Mouse (Mus musculus): Measurements from ENCODE around the gene March8.
"Not testable (repeated sequence)": the region's sequence is repeated elsewhere in the genome, so short reads cannot be mapped to it uniquely, and the experiment has no call there.

March8 gene

DNA sequence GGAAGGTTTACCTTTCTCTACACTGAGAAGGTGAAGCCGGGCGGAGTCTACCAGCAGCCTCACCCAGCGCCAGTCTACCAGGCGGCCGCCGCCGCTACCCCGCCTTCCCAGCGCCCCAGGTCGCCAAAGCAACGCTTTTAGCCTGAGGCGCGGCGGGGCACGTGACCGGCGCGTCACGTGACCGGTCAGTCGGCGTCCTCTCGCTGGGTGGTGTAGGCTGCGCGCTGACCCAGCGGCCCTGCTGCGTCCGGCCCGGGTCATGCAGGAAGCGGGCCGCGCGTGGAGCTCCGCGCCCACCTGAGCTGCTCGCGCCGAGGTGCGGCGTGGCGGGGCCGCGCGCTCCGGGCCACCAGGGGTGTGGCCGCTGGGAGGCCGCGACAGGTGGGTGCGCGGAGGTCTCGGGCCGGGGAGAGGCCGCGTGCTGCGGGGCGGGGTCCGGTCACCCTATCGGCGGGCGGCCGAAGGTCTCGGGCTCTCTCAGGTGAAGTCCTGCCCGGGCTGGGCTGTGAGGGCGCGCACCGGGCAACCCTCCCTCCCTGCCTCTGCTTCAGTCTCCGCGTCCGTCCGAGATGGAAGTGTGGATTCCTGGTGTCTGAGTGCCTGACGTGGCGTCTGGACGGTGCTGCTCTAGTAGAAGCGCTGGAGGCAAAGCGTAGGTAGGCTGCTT lies at the start of gene March8:
Gene March8, plus strand, starts transcription at position 190 of the 667 bp plus-strand sequence.
- no peak for DNase-seq (ENCODE audit: low read depth in 2 of 2, low spot score in 2 of 2)

DNA sequence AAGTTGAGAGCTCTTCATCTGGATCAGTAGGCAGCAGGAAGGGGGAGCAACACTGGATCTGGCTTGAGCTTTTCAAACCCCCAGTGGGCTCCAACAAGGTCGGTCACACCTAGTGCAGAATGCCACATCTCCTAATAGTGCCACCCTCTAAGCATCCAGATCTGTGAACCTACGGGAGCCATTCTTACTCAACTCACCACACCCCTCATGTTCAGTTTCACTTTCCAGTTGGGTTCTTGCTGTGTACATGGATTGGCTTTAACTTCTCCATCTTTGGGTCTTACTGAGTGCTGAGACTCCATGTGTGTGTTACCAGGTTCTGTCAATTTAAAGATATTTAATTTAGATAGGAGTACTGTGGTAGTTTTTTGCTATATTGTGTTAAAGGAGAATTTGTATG lies 26.4 kb upstream of the March8 start:
- no peak for DNase-seq (ENCODE audit: low read depth in 2 of 2, low spot score in 2 of 2)

DNA sequence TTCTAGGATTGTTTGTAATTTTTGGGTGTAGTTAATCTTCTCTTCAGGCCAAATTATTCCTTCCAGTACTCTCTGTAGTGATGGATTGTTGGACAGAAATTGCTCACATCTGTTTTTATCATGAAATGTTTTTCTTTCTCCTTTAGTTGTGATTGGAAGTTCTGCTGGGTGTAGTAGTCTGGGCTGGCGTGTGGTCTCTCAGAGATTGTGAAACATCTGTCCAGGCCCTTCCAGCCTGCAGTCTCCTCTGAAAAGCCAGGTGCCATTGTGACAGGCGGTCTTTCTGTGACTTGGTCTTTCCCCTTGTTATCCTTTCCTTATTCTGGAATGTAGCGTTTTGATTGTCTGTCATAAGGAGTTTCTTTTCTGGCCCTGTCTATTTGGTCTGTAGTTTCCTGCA lies 18.6 kb upstream of the March8 start:
- no peak for DNase-seq (ENCODE audit: low read depth in 2 of 2, low spot score in 2 of 2)

DNA sequence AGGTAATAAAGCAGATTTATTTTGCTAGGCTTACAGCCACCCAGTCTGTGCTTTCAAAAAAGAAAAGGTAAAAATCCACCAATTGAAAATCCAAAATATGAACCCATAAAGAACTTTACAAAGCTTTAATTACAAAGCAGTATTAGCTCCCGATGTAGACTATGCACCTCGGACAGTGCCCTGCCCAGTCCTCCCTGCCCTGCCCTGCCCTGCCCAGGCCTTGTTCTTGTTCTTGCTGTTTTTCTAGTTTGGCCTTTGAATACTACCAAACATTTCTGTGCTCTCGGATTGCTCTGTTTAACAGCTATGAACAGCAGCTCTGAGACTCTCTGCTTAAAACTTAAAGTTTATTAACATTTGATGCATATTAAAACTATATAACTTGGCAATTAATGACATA lies 11.2 kb upstream of the March8 start:
- no peak for DNase-seq (ENCODE audit: low read depth in 2 of 2, low spot score in 2 of 2)

DNA sequence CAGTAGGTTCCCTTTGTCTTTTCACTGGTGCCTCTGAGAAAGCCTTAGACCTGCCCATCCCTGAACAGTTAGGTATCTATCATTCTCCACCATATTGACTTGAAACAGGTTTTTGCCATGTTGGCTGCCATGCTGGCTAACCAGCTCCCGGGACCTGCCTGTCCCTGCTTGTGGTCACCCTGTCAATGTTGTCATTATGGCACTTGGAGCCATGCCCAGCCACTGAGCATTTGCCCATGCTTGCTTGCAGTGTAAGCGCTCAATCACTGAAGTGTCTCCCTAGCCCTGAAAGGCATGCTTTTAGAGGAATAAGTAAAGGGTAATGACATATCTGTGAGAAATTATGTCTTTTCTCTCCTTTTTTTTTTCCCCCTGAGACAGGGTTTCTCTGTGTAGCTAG lies 6.4 kb upstream of the March8 start:
- DNase-seq (ENCODE audit: low read depth in 2 of 2, low spot score in 2 of 2): no peak

DNA sequence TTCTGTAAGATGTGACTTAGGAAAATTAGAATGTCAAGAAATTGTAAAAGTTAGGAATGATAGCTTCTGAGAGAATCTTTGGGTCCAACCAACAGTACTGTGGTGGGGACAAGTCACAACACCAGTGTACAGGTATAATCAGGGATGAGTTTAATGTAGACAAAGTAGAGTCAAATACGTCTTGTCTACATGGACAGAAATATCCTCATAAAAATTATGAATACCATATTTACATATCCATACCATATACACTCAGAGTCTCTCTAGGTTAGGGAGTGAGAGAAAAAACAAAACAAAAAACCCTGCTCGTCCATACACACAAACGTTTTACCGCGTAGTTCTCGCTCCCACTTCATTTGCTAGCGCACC lies 374 bp upstream of the March8 start:
- DNase-seq (ENCODE audit: low read depth in 2 of 2, low spot score in 2 of 2): no peak

DNA sequence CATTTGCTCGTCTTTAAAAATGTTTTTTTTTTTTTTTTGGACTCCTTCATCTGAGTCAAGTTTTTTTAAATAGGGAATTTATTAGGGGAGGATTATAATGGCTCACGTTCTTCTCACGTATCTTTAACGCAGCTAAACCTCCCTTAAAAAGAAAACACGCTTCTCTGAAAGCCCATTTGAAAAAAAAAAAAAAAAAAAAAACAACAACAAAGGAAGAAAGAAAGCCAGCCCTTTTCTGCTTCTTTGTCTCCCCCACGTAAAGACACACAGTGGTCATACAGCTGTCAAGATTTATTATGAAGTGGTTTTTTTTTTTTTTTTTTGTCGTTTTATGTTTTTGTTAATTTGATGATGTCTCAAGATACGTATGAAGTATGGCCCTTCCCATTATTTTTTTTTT lies 696 bp downstream of the March8 start:
- no peak for DNase-seq (ENCODE audit: low read depth in 2 of 2, low spot score in 2 of 2)

DNA sequence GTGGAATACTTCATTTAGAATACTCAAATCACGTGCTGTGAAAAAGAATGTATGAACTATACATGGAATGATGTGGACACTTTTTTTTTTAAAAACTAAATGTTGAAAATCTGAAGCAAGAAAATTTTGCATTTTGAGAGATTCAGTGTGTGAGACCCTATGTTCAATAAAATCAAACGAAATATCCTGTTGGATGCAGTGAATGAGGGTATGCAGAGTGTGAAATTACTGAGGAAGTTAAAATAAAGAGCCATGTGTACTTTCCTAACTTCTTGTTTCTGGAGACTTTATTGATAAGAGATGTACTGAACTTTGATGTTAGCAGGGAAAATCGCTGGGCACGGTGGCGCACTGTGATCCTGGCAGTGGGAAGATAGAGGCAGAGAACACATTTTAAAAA lies 1.3 kb downstream of the March8 start:
- DNase-seq (ENCODE audit: low read depth in 2 of 2, low spot score in 2 of 2): no peak

DNA sequence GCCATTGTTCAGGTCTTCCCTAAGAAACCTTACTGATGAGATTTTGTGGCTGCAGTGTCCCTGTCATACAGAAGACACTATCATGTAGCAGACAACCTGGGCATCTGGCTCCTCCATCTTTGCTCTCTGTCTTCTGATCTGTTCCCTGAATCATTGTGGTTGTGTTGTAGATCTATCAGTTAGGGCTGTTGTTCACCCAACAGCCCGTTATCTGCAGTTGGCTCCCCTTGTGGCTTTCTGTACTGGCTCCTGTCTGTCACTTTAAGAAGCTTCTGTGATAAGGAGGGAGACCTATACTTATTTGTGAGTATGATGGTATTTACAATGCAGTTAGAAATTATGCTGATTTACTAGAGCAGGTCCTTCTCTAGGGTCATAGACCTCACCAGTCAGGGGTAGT lies 2.7 kb downstream of the March8 start:
- no peak for DNase-seq (ENCODE audit: low read depth in 2 of 2, low spot score in 2 of 2)

DNA sequence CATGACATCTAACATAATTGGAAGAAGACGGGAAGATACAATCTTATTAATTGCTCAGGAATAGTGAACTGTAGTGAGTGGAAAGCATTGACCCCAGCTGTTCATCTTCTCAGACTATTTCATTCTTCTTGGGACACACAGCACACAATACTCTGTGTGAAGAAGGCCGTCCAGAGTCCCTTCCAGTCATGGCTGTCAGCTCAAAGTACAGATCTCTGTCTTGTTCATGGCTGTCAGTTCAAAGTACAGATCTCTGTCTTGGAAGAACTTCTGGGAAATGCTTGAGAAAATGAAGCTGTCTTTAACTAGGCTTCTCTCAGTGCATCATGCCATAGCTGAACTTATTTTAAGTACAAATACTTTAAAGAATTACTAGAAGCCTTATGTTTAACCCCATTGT lies 10.1 kb downstream of the March8 start:
- DNase-seq (ENCODE audit: low read depth in 2 of 2, low spot score in 2 of 2): no peak

DNA sequence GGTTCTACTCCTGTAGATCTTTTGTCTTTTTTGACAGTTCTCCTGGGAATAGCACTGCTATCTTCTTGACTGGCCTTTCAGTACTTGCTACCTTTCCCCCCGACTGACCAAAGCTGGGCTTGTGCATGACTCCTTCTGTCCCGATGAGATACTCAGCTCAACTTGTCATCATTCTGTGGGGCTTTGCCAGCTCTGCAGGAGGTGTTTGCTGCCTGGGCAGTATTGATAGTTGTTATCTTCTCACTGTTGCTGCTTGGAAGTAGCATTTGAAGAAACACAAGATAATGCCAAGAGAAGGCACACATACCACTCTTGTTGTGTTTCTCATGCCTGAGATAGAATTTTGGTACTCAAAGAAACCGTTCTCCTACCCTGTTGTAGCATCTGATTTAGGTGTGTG lies 12.2 kb downstream of the March8 start:
- no peak for DNase-seq (ENCODE audit: low read depth in 2 of 2, low spot score in 2 of 2)

DNA sequence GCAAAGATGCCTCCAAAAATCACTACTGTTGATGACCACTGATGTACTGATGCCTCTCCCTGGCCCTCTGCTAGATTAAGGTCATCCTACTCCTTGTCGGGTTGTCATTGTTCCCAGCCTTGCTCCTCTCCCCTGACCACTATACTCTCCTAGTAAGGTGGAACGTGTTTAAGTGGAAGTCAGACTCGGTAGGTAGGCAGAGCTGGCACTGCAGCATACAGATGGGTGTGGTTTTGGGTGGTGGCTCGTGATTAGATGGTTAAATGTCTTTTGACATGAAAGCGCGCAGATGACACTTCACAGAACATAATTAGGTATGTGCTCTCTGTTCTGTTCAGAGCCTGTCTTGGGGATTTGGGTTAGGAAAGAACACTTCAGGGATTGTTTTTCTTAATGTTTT lies 12.8 kb downstream of the March8 start:
- DNase-seq (ENCODE audit: low read depth in 2 of 2, low spot score in 2 of 2): no peak

DNA sequence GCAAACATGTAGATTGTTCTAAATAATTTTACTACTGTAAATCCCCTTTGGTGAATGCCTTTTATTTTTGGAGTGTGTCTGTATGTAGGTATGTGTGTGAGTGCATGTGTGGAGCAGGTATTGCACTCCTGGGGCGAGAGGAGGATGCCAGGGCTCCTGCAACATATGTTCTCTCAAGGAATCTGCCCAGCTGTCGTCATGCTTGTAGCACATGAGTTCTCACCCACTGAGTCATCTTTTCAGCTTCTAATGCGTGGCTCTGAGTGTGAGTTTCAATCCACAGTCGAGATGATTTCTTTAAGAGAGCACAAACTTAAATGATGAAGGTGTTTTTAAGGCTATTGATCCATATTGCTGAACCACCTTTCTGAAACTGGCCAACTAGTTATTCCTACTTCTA lies 13.7 kb downstream of the March8 start:
- no peak for DNase-seq (ENCODE audit: low read depth in 2 of 2, low spot score in 2 of 2)

DNA sequence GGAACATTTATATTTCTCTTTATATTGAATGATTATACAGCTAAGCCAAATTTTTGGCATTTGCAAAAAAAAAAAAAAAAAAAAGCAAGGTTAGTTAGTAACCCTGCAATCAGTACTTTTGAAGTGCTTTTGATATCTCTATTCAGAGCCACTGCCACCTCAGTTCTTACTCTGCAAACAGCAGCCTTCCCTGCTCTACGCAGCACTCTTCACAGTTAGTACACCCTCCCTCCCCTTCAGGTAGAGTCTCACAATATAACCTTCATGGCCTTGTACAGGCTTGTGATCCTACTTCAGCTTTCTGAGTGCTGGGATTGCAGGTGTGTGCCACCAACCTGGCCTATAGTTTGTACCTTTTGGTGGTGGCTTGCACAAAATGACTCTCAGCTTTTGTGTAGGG lies 15.6 kb downstream of the March8 start:
- no peak for DNase-seq (ENCODE audit: low read depth in 2 of 2, low spot score in 2 of 2)

DNA sequence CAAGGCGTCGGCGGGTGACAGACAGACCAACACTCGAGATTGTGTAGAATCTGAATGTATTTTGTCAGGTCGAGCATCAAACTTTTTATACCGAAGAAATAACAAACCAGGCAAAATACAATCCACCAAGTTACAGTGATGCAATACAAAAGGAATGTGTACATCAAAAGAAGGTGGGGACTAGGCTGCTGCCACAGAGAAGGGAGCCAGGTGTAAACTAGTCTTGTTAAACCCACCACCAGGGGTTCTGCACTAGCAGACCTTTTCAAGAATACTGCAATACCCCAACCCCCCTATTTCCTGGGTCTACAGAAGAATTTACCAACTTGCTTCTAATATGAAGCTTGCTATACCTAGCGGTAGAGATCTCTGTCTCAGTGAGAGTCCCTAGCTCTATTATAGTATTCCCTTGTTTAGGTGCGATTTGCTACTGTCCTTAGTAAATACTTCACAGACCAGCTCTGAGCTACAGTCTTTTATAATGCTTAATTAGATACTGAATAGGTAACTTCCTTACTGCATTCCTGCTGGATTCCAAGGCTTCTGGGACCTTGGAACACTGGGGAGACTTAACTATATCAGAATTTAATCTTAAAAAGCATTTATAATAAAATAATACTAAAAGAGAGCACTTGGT lies 18.6 kb downstream of the March8 start:
- DNase-seq (ENCODE audit: low read depth in 2 of 2, low spot score in 2 of 2): not testable (repeated sequence)

DNA sequence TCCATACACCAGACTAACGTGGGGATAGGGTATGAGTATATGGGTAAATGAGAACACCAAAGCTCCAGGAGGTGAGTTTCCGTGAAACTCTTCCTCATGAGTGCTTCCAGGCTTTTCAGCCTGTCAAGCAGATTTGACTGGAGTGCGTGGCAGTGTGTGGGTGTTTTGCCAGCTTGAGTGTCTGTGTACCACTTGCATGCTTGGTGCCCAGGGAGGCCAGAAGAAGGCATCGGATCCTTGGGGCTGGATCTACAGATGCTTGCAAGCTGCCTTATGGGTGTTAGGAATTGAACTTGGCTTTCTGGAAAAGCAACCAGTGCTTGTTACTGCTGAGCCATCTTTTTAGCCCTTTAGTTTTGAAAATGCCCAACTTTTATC lies 19.1 kb downstream of the March8 start:
- no peak for DNase-seq (ENCODE audit: low read depth in 2 of 2, low spot score in 2 of 2)

DNA sequence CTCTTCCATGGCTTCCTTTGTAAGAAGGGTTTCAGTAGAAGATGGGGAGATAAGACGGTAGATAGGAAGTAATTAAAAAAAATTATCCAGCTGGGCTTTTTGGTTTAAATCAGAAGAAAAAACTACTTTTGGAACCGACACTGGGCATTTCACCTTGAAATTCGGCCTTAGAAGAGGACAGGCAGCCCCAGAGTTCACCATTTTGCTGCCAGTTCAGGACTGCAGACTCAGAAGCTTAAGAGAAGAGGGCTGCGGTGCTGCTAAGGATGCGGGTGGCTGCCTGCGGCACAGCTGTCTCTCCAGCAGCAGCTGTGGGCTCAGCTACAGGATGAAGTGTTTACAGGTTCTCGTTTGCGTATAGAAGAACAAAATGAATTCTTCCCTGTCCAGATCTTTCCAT lies 20.2 kb downstream of the March8 start:
- no peak for DNase-seq (ENCODE audit: low read depth in 2 of 2, low spot score in 2 of 2)

DNA sequence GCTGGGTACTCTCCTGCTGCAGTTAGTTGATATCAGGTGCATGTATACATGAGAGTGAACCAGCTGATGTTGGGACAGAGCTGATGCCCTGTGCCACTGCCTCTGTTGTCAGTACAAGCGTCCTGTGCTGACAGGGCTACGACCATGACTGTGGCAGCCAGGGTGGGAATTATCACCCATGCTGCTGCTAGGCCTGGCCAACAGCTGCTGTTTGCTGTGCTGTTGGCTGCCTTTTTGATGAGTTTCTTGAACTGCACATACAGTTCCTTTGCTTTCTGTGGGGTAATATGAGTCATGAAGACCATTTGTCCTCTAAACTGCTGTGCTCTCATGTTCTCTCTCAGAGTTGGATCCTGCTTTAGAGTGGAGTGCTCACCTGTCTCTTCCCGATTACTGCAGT lies 21.4 kb downstream of the March8 start:
- no peak for DNase-seq (ENCODE audit: low read depth in 2 of 2, low spot score in 2 of 2)

DNA sequence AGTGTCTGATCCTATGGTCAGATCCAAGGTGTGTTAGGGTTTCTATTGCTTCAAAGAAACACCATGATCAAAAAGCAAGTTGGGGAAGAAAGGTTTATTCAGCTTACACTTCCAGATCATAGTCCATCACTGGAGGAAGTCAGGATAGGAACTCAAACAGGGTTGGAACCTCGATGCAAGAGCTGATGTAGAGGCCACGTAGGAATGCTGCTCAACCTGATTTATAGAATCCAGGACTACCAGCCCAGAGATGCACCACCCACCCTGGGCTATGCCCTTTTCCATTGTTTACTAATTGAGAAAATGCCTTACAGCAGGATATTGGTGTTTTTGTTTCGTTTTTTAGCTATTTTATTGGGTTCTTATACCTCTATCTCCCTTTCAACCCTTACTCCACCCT lies 23.6 kb downstream of the March8 start:
- DNase-seq (ENCODE audit: low read depth in 2 of 2, low spot score in 2 of 2): no peak

DNA sequence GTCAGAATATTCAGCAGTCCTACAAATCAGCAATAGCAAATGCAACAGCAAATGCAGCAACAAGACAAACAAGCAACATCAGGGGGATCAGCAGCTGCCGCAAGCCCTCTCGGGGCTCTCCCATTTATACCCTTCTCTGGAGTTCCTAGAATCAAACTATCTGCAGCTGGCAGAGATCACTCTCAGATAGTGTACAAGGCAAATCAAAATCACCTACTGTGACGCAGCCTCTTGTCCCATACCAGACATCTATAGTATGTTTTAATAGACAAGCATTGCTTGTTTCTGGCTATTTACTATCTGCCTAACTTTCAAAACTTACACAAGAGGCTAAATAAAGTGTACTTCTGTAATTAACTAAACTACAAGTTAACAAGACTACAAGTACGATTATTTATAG lies 24.2 kb downstream of the March8 start:
- no peak for DNase-seq (ENCODE audit: low read depth in 2 of 2, low spot score in 2 of 2)

DNA sequence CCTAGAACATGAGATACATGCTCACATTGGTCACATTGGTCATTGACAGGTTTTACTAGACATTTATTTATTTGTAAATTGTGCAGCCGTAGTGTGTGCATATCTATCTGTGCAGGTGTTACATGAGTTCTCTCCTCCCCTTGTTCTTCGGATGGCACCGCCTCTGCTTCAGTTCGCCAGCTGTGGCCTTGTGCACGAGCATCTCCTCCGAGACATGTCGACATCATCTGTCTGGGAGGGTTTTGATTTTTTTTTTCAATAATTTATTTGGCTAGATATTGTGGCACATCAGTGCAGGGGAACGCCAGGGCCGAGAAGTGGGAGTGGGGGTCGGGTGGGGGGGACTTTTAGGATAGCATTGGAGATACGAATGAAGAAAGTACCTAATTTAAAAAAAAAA lies 30.1 kb downstream of the March8 start:
- no peak for DNase-seq (ENCODE audit: low read depth in 2 of 2, low spot score in 2 of 2)

DNA sequence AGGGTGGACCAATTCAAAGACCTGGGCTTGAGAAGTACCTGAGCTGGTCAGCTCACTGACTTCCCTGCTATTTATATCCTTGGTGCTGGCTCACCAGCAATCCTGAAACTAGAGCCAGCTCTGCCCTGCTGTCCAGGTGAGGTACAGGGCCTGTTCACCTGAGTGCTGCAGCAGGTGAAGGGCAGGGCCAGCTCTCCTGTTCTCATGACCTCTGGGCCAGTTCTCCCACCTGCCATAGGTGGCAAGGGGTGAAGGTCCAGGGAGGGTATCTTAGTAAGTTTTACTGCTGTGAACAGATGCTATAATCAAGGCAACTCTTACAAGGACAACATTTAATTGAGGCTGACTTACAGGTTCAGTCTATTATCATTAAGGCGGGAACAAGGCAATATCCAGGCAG lies 32.0 kb downstream of the March8 start:
- DNase-seq (ENCODE audit: low read depth in 2 of 2, low spot score in 2 of 2): no peak

DNA sequence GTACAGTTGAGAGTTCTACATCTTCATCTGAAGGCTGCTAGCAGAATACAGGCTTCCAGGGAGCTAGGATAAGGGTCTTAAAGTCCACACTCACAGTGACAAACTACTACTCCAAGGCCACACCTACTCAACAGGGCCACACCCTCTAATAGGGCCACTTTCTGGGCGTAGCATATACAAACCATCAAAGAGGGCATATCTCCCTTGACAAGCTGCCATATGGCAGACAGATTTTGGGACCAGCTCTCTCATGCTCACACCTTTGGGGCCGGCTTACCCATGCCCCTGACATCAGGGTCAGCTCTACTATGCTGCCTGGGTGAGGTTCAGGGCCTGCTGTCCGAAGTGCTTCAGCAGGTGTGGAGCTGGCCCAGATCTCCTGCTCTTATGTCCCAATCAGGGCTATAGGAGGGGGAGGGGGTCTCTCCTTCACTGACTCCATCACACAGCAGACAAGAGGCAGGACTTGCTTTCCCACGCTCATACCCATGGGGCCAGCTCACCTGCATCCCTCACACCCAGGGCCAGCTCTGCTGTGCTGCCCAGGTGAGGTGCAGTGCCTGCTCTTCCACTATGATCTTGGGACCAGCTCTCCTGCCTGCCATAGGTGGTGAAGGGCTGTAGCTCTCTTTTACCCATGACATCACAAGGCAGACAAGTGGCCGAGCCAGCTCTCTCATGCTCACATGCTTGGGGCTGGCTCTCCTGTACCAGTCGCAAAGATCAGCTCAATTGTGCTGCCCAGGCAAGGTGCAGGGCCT lies 32.6 kb downstream of the March8 start:
- DNase-seq (ENCODE audit: low read depth in 2 of 2, low spot score in 2 of 2): no peak

Data from CD8-positive naive resting alpha-beta T cell, adult 2 months (primary cell).